Mouse (Mus musculus) G1E (cell line): ENCODE results near the gene Zfp628.
A peak's percentile ranks its signal among the peaks of the same experiment; 100 is the strongest.

Experiments
- CTCF ChIP-seq: IDR thresholded peaks from 2 replicates; pipeline ENCODE4 v1.5.1; 2012; ENCODE audit warnings: low read depth, low read length, inconsistent platforms, mixed read lengths
- GATA1 ChIP-seq: IDR thresholded peaks from 2 replicates; pipeline ENCODE4 v1.6.1; 2012; ENCODE audit warnings: borderline replicate concordance, low read length, inconsistent platforms, mixed read lengths
- GATA2 ChIP-seq: IDR thresholded peaks from 2 replicates; pipeline ENCODE4 v1.6.1; 2012; ENCODE audit warnings: low read depth, low read length, inconsistent platforms, borderline replicate concordance
- POLR2AphosphoS5 ChIP-seq: IDR thresholded peaks from 2 replicates; pipeline ENCODE4 v1.6.1; 2012; ENCODE audit warnings: low read depth, low read length, inconsistent platforms; ENCODE audit not compliant: insufficient replicate concordance
- TAL1 ChIP-seq: conservative IDR thresholded peaks from 2 replicates; pipeline ENCODE4 v1.6.1; 2012; ENCODE audit warnings: low read depth, low read length, inconsistent platforms, mixed read lengths

GRCm38 (mm10) chr7:4943223-4943815 is 28.3 kb downstream of the Zfp628 start:
- TF ChIP-seq GATA2 = no peak
- TF ChIP-seq CTCF = peak; percentile 50
- no peak for TF ChIP-seq TAL1
- TF ChIP-seq POLR2AphosphoS5 = no peak
- no peak for TF ChIP-seq GATA1
